Mouse (Mus musculus): Measurements from ENCODE around the gene Katnb1.

Katnb1 gene

DNA sequence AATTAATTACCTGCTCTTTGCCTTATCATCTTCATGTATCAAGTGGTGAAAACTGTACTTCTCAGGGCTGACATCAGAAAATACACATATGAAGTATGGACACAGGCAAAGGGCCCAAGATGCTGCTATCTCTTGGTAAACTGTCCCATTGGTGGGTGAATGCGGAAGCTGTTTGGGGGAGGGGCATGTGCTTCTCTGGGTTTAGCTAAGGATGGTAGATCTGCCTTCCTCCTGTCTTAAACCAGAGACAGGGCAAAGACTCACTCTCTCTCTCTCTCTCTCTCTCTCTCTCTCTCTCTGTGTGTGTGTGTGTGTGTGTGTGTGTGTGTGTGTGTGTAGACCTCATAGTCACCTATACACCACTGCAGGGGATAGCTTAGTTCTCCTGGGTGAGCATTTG is 60.0 kb downstream of the Katnb1 start:
- DNase-seq (ENCODE audit: low spot score), result no peak

DNA sequence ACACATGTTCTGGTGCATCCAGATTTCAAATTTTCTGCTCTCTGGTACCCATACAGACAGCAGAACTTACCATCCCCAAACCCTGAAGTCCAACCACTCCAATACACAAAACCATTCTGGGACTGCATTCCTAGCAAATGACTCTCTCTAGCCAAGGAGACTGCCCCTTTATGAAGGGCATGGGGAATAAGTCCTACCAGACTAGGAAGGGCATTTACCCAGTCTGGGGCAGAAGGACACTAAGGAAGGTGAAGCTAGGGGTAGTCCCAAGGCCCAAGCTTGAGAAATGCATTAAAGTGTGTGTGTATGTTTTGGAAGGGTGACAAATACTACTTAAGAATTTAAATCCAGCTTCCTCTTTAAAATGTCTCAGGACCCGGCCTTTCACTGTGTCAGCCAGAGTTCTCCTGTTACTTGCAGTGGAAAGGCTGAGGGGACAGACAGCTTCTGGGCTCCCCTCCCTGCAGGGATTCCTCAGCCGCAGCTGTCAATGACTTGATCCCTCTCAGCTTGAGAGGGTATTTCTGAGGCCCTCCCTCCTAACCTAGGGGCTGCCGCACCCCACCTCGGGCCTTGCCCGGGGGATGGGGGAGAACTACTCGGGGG is 60.6 kb downstream of the Katnb1 start:
- no peak for DNase-seq (ENCODE audit: low spot score)

DNA sequence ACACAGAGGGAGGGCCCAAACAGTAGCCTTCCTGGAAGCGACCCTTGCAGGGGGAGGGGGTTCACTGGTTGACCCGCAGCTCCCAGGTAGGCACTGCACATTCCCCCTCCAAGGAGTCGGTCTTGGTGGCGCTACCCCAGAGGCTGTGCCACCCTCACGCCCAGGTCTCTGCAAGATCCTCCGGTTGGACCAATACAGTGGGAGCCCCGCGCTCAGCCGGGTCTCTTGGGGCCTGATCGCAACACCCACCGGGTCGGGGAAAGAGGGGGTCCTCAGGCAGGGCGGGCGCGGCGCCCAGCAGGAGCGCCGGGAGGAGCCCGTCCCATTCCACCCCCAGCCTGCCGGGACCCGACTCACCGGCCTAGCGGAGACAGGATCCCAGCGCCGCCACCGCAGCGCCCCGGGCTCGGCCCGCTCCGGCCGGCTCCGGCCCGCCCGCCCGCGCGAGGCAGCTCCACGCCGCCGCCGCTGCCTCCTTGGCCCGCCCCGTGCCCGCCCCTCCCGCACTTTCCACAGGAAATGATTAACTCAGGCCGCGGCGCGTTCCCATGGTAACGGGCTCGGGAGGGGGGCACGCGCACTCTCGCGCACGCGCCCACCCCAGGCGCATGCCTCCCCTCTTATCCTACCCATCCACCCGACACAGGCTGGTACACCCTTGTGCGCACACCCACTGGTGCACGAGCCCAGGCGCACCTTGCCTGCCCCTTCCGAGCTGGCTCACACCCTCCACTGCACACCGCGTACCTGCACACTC is 61.3 kb downstream of the Katnb1 start:
- peak; percentile 92 for DNase-seq (ENCODE audit: low spot score)

DNA sequence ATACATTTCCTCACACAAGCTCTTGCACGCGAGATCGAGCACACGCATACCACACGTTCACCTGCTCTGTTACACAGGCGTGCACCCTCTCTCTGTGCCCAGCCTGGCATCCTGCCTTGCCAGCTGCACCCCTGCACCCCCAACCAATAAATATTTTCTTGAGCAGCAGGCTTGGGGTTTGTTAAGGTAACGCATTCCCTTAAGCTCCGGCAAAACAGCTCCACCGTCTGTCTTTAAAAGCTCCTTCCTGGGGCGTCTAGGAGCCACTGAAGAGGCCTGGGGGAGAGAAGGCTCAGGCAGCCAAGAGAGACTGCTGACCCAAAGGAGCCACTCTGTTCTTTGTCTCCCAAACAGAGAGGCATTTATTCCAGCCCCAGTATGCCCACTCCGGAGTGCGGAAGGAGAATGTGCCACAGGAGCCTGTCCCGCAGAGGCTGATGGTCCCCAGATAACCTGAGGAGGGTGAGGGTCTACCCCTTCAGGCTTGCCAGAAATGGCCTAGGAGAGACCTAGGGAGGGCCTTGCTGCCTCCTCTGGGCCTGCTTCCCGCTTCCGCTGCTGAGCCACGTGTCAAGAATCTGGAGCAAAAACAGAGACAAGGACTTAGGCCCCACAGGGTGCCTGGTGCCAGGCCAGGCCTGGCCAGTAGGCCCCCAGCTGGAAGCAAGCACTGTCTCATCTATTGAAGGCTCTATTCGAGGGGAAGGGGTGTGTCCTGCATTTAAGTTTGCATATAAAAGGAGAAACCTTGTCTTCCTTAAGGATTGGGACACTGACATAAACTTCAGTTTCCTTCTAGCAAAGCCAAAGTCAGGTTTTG is 62.2 kb downstream of the Katnb1 start:
- peak; percentile 61 for DNase-seq (ENCODE audit: low spot score)

DNA sequence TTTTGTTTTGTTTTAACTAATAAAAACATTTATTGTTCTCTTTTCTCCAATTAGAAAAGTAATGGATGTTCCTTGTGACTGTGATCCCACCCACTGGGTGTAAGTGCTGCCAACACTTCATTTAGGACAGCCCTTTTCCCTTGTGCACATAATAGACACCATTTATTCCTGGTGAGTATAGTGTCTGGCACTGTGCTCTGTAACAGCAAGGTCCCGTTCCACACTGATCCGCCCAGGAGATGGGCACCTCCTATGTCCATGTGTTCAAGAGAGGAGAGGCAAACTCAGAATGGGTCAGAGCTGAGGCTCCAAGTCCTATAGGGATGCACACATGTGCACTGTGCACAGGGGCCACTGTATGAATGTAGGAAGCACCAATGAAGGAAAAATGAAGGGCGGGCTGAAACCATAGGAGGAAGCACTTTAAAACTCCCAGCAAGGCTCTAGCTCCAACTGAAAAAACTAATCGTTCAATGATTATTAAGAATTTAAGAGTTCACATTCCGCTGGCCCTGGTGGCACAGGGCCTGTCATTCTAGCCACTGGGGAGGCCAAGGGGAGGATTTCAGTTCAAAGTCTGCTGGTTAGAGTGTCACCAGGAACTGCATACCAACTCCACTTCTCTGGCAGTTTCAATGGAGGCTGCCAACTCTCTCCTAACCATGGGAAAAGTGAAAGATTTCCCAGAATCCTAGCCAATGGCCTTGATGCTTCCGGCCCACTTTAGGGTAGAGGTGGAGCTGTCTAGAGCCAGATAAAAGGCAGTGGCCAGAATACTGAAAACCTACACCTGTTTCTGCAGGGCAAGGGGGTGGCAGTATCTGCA is 63.0 kb downstream of the Katnb1 start:
- no peak for DNase-seq (ENCODE audit: low spot score)

DNA sequence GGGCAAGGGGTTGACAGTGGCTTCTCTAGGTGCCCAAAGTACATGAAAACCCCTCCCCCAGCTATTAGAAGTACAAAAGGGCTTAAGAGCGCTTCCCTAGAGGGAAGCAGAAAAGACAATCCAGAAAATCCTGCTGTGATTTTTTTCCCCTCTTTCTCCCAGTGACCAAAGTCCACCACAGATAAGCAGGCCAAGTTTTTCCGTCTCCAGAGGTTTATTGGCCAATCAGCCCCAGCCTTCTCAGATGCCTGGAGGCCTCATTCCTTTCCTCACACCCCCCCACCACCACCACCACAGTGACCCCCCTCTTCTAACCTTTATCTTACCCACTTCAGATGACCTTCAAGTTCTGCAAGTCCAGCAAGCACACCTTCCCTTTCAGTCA is 63.6 kb downstream of the Katnb1 start:
- no peak for DNase-seq (ENCODE audit: low spot score)

DNA sequence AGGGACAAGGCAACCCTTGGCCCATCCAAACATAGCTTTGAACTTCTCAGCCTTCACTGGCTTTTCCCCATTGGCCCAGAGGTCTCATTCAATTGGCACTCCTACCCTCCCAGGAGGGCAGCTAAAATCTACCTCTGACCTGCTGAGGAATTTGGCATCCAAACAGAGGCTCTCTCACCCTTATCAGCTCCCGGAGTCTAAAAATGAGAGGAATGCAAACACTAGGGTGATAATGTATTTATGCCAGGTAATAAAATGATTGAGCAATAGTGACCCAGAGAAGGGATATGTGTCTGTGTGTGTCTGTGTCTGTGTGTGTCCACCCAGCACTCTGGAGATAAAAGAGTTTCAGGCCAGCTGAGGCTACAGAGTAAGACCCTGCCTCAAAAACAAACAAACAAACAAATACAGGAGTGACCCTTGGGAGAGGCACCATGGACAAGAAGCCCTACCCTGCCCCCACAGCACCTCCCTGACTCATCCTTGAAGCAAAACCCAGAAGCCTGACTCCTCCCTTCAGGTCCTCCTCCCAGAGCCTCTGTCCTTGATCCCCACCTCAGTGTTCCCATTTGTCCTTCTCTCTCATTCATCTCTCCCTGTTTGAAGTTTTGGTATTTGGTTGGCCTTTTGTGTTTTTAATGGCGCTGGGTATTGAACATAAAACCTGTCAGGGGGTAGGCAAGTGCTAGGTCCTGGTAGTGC is 65.2 kb downstream of the Katnb1 start:
- no peak for DNase-seq (ENCODE audit: low spot score)

DNA sequence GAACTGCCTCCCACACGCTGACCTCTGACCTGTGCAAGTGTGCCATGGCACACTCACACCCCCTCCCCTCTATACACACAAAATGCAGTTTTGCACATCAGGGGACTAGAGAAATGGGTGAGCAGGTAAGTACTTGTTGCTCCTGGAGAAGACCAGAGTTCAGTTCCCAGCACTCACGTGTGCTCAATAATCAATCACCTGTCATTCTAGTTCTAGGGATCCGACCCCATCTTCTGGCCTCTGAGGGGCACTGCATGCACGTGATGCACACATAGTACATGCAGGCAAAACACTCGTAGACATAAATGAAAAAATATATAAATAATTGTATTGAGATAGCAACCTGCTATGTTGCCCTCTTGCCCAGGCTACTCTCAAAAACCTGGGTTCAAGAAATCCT is 65.9 kb downstream of the Katnb1 start:
- no peak for DNase-seq (ENCODE audit: low spot score)

DNA sequence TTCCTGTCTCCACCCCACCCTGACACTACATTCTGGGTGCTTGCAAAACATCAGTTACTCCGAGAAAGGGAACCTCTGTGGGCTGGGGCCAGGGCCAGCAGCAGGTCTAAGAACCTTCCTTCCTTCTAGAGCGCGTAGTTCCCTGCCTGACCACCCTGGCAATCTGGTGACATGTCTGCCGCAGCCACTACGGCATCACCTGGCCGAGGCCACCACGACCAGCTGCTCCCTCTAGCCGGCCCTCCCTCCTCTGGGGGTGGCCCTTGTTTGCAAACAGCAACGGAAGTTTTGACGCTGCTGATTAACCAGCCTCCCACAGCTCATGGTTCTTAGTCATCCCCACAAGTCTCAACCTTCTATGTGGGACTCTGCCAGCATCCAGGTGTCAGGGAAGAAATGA is 68.4 kb downstream of the Katnb1 start:
- DNase-seq (ENCODE audit: low spot score), result no peak

DNA sequence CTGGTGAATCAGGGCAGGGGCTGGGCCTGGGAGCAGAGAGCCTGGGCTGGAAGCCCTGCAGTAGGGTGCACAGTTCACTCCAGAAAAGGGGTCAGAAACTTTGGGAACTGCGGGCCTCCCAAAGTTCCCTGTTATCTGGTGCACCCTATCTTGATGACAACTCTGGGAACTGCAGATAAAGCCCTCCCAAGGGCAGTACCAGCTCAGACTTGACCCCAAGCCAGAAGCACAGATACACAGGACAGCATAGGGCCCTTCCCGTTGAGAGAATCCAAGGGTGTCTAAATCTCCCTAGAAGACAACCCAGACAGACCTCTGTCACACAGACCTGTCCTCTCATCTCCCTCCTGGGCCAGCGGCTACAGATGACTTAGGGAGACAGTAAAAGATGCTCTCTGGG is 69.6 kb downstream of the Katnb1 start:
- no peak for DNase-seq (ENCODE audit: low spot score)
